Mouse (Mus musculus) cerebellum, adult 2 months (tissue): ENCODE data around the gene Hist3h2a.

Experiments
- CTCF ChIP-seq: fragments of 200-500 bp; IDR thresholded peaks from 2 replicates; pipeline ENCODE4 v1.5.1; 2011; ENCODE audit warnings: low read depth, mild to moderate bottlenecking, control low read depth, low read length, moderate library complexity, borderline replicate concordance; ENCODE audit not compliant: insufficient read depth
- POLR2A ChIP-seq: fragments of 200-500 bp; IDR thresholded peaks from 2 replicates; pipeline ENCODE4 v1.6.1; 2011; ENCODE audit warnings: low read length, control low read depth, borderline replicate concordance; ENCODE audit not compliant: insufficient read depth

DNA sequence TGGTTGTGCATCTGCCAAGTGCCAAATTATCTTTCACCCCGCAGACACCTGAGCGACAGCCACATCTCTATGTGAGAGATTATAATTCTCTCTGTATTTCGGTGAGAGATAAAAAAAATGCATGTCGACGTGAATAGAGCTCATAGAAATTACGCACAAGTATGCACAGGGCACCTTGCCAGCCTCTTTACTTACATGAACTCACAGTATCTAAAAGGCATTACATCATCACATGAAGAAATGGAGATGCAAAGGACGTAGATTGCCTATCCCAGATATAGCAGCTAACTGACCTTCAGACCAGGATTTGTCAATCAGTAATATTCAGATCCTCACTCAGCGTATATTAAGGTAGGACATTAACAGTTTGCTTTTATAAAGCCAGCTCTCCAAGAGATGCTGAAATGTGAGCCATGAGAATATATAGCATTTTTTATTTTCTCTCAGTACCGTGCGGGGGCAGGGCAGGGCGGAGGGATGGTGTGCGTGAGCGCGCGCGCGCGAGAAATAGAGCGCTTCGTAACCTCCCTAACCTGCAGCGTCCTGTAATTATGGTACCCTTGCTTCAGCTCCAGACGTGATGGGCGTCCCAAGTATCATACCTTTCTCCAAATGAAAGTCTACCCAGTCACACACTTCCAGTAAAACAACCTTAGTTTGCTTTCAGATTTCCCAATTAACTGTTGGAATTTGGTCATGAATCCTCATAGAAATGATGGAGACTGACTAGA, 6.5 kb upstream of the Hist3h2a start:
- no peak for TF ChIP-seq CTCF
- no peak for TF ChIP-seq POLR2A
